Mouse (Mus musculus) neural tube, embryonic 15.5 days (tissue): Measurements from ENCODE around the gene Cntnap1. TPM values are rescaled to one million over a fixed set of nuclear protein-coding genes. Genes with fewer than 3 reads are reported as not detected.

Experiments used
- ATAC-seq: fragments of 200-750 bp; cut with Nextera tagmentation; 2 replicates; pipeline ENCODE4 v1.8.0; 2017; ENCODE audit warnings: mild to moderate bottlenecking, moderate TSS enrichment, moderate library complexity; ENCODE audit not compliant: low FRiP score
- H3K27ac ChIP-seq: fragments of 300-500 bp; sonication (generic); replicated peaks from 2 replicates; pipeline ENCODE4 v1.5.1; 2015; ENCODE audit warnings: mild to moderate bottlenecking, inconsistent platforms
- H3K27me3 ChIP-seq: fragments of 300-500 bp; sonication (generic); replicated peaks from 2 replicates; pipeline ENCODE4 v1.6.1; 2015; ENCODE audit warnings: inconsistent platforms
- H3K36me3 ChIP-seq: fragments of 300-500 bp; sonication (generic); 2 replicates; pipeline ENCODE4 v1.6.1; 2015; ENCODE audit warnings: inconsistent platforms
- H3K4me1 ChIP-seq: fragments of 300-500 bp; sonication (generic); 2 replicates; pipeline ENCODE4 v1.6.1; 2015; ENCODE audit warnings: inconsistent platforms
- H3K4me2 ChIP-seq: fragments of 300-500 bp; sonication (generic); 2 replicates; pipeline ENCODE4 v1.6.1; 2015; ENCODE audit warnings: inconsistent platforms, mild to moderate bottlenecking, moderate library complexity
- H3K4me3 ChIP-seq: fragments of 300-500 bp; sonication (generic); replicated peaks from 2 replicates; pipeline ENCODE4 v1.5.1; 2015; ENCODE audit warnings: mild to moderate bottlenecking, inconsistent platforms
- H3K9ac ChIP-seq: fragments of 300-500 bp; sonication (generic); replicated peaks from 2 replicates; pipeline ENCODE4 v1.6.1; 2015; ENCODE audit warnings: mild to moderate bottlenecking, inconsistent platforms
- H3K9me3 ChIP-seq: fragments of 300-500 bp; sonication (generic); replicated peaks from 2 replicates; pipeline ENCODE4 v1.6.1; 2016; ENCODE audit warnings: inconsistent platforms
- WGBS: fragments of 180-500 bp; shearing (Covaris S2); methylation state at CpG from one replicate; pipeline ENCODE4 v1.1.7; 2015; ENCODE audit warnings: mixed read lengths; 5-methylcytosine and 5-hydroxymethylcytosine counted together
- polyA plus RNA-seq: library from polyadenylated mRNA; unstranded; fragments of >200 nt; fragmentation: Nextera tagmentation; extraction: Ambion mirVana; gene quantifications from 2 replicates; pipeline ENCODE4 v1.2.1, GENCODE M21; 2015

The Cntnap1 gene
- polyA plus RNA-seq, 1 experiment from 2014 or later, result 12.3 TPM

- Histone ChIP-seq H3K36me3 (no peaks in the 10 kb centered on the region), H3K27ac (no peak overlapping the region), H3K9me3 (no peaks in the 10 kb centered on the region), H3K4me2 (no peak overlapping the region), H3K9ac (no peak overlapping the region), H3K4me1 (peaks cover 12% of the 10 kb centered on the region), H3K27me3 (no peaks in the 10 kb centered on the region), H3K4me3 (no peak overlapping the region)
- WGBS, result 73% methylated on average over 7 of the region's 7 CpGs
- no peak for ATAC-seq
Measured at GRCm38 (mm10) chr11:101137000-101137399, 33.3 kb upstream of the Cntnap1 start.

GRCm38 (mm10) chr11:101138536-101139181 lies 31.7 kb upstream of the Cntnap1 start:
- peak overlapping the region; percentile 41 for H3K4me2 ChIP-seq
- no peak overlapping the region for H3K9ac ChIP-seq
- peak overlapping the region; percentile 47; the same call in 1 of the 2 replicates for H3K27ac ChIP-seq
- no peaks in the 10 kb centered on the region for H3K27me3 ChIP-seq
- 20% methylated on average over 15 of the region's 15 CpGs for WGBS
- peak; percentile 46; the same call in 1 of the 2 replicates for ATAC-seq
- no peaks in the 10 kb centered on the region for H3K36me3 ChIP-seq
- peaks cover 16% of the 10 kb centered on the region for H3K4me1 ChIP-seq
- no peaks in the 10 kb centered on the region for H3K9me3 ChIP-seq
- no peak overlapping the region for H3K4me3 ChIP-seq

- Histone ChIP-seq H3K9me3 (no peaks in the 10 kb centered on the region), H3K4me3 (peak overlapping the region; percentile 27), H3K4me1 (peaks cover 21% of the 10 kb centered on the region), H3K27ac (peak overlapping the region; percentile 54), H3K27me3 (no peaks in the 10 kb centered on the region), H3K36me3 (no peaks in the 10 kb centered on the region), H3K4me2 (peak overlapping the region; percentile 55), H3K9ac (peak overlapping the region; percentile 22; the same call in 1 of the 2 replicates)
- WGBS, result 42% methylated on average over 27 of the region's 27 CpGs
- no peak for ATAC-seq
Measured at GRCm38 (mm10) chr11:101140164-101140819, 30.0 kb upstream of the Cntnap1 start.

GRCm38 (mm10) chr11:101141088-101141487 lies 29.2 kb upstream of the Cntnap1 start:
- no peak overlapping the region for H3K9ac ChIP-seq
- WGBS, result 87% methylated on average over 8 of the region's 8 CpGs
- no peak overlapping the region for H3K27ac ChIP-seq
- no peaks in the 10 kb centered on the region for H3K9me3 ChIP-seq
- no peaks in the 10 kb centered on the region for H3K27me3 ChIP-seq
- H3K36me3 ChIP-seq, result no peaks in the 10 kb centered on the region
- H3K4me3 ChIP-seq, result no peak overlapping the region
- no peak overlapping the region for H3K4me2 ChIP-seq
- peaks cover 24% of the 10 kb centered on the region for H3K4me1 ChIP-seq
- no peak for ATAC-seq

GRCm38 (mm10) chr11:101142215-101142967 lies 27.9 kb upstream of the Cntnap1 start:
- WGBS, result 90% methylated on average over 10 of the region's 10 CpGs
- Histone ChIP-seq H3K9ac (no peak overlapping the region), H3K27me3 (no peaks in the 10 kb centered on the region), H3K4me2 (no peak overlapping the region), H3K9me3 (no peaks in the 10 kb centered on the region), H3K27ac (no peak overlapping the region), H3K4me1 (peaks cover 33% of the 10 kb centered on the region), H3K36me3 (no peaks in the 10 kb centered on the region), H3K4me3 (no peak overlapping the region)
- ATAC-seq, result no peak

GRCm38 (mm10) chr11:101143338-101144225 lies 26.7 kb upstream of the Cntnap1 start:
- peaks cover 32% of the 10 kb centered on the region for H3K4me1 ChIP-seq
- peak overlapping the region; percentile 58 for H3K4me2 ChIP-seq
- no peaks in the 10 kb centered on the region for H3K36me3 ChIP-seq
- H3K9me3 ChIP-seq, result no peaks in the 10 kb centered on the region
- peak overlapping the region; percentile 43 for H3K9ac ChIP-seq
- peak overlapping the region; percentile 32 for H3K4me3 ChIP-seq
- H3K27me3 ChIP-seq, result no peaks in the 10 kb centered on the region
- WGBS, result 20% methylated on average over 19 of the region's 19 CpGs
- peak; percentile 57 for ATAC-seq
- peak overlapping the region; percentile 54 for H3K27ac ChIP-seq

- Histone ChIP-seq H3K9ac (no peak overlapping the region), H3K4me2 (peak overlapping the region; percentile 34), H3K27ac (peak overlapping the region; percentile 66), H3K9me3 (no peaks in the 10 kb centered on the region), H3K4me1 (peaks cover 27% of the 10 kb centered on the region), H3K27me3 (no peaks in the 10 kb centered on the region), H3K36me3 (no peaks in the 10 kb centered on the region), H3K4me3 (no peak overlapping the region)
- ATAC-seq, result peak; percentile 46; the same call in 1 of the 2 replicates
- 16% methylated on average over 10 of the region's 10 CpGs for WGBS
Measured at GRCm38 (mm10) chr11:101146377-101146776, 23.9 kb upstream of the Cntnap1 start.

GRCm38 (mm10) chr11:101148751-101149150 lies 21.6 kb upstream of the Cntnap1 start:
- no peak overlapping the region for H3K9ac ChIP-seq
- H3K27ac ChIP-seq, result peak overlapping the region; percentile 63
- no peaks in the 10 kb centered on the region for H3K36me3 ChIP-seq
- no peak overlapping the region for H3K4me2 ChIP-seq
- peaks cover 23% of the 10 kb centered on the region for H3K4me1 ChIP-seq
- no peak for ATAC-seq
- no peaks in the 10 kb centered on the region for H3K9me3 ChIP-seq
- H3K27me3 ChIP-seq, result no peaks in the 10 kb centered on the region
- 64% methylated on average over 10 of the region's 10 CpGs for WGBS
- H3K4me3 ChIP-seq, result no peak overlapping the region

- Histone ChIP-seq H3K9me3 (no peaks in the 10 kb centered on the region), H3K27me3 (no peaks in the 10 kb centered on the region), H3K4me1 (peaks cover 19% of the 10 kb centered on the region), H3K4me2 (no peak overlapping the region), H3K36me3 (no peaks in the 10 kb centered on the region), H3K27ac (peak overlapping the region; percentile 63), H3K4me3 (no peak overlapping the region), H3K9ac (no peak overlapping the region)
- 33% methylated on average over 9 of the region's 9 CpGs for WGBS
- ATAC-seq, result no peak
Measured at GRCm38 (mm10) chr11:101149178-101150105, 20.9 kb upstream of the Cntnap1 start.

- no peaks in the 10 kb centered on the region for H3K36me3 ChIP-seq
- no peak overlapping the region for H3K4me2 ChIP-seq
- peaks cover 26% of the 10 kb centered on the region for H3K4me1 ChIP-seq
- H3K27ac ChIP-seq, result no peak overlapping the region
- no peak overlapping the region for H3K9ac ChIP-seq
- H3K4me3 ChIP-seq, result no peak overlapping the region
- 56% methylated on average over 2 of the region's 2 CpGs for WGBS
- ATAC-seq, result no peak
- no peaks in the 10 kb centered on the region for H3K27me3 ChIP-seq
- H3K9me3 ChIP-seq, result no peaks in the 10 kb centered on the region
Measured at GRCm38 (mm10) chr11:101151063-101151462, 19.3 kb upstream of the Cntnap1 start.
